Mouse (Mus musculus) limb, embryonic 14.5 days (tissue): ENCODE results near the gene Krtap6-1. TPM values are rescaled to one million over a fixed set of nuclear protein-coding genes. Genes with fewer than 3 reads are reported as not detected.

Experiments
- polyA plus RNA-seq, 2 experiments: library from polyadenylated mRNA; depleted of rRNA in 1 of 2; stranded (reverse) in 1 of 2; unstranded in 1 of 2; fragments of >200 nt; fragmentation: Nextera tagmentation in 1 of 2; extraction: Ambion mirVana in 1 of 2; gene quantifications; 2 replicates each; pipeline versions ENCODE4 v1.2.1 to v1.2.3; 2012 to 2014

Krtap6-1 gene
- polyA plus RNA-seq, 2 experiments: not detected

Other genes with a start within 250 kb of the Krtap6-1 start
- not detected in 2 replicates for gene Gm20741, start 219.5 kb upstream of the Krtap6-1 start, polyA plus RNA-seq (2012; rRNA removed)
- gene Gm20741, start 219.5 kb upstream of the Krtap6-1 start, polyA plus RNA-seq (2014; fragmentation: Nextera tagmentation; extraction: Ambion mirVana): not detected in 2 replicates
- not detected in 2 replicates for gene Krtap15, start 211.5 kb upstream of the Krtap6-1 start, polyA plus RNA-seq (2012; rRNA removed)
- gene Krtap15, start 211.5 kb upstream of the Krtap6-1 start, polyA plus RNA-seq (2014; fragmentation: Nextera tagmentation; extraction: Ambion mirVana): not detected in 2 replicates
- gene Krtap14, start 205.6 kb upstream of the Krtap6-1 start, polyA plus RNA-seq (2012; rRNA removed): not detected in 2 replicates
- not detected in 2 replicates for gene Krtap14, start 205.6 kb upstream of the Krtap6-1 start, polyA plus RNA-seq (2014; fragmentation: Nextera tagmentation; extraction: Ambion mirVana)
- gene Krtap19-1, start 162.3 kb upstream of the Krtap6-1 start, polyA plus RNA-seq (2012; rRNA removed): not detected in 2 replicates
- not detected in 2 replicates for gene Krtap19-1, start 162.3 kb upstream of the Krtap6-1 start, polyA plus RNA-seq (2014; fragmentation: Nextera tagmentation; extraction: Ambion mirVana)
- not detected in 2 replicates for gene Krtap19-2, start 157.4 kb upstream of the Krtap6-1 start, polyA plus RNA-seq (2012; rRNA removed)
- gene Krtap19-2, start 157.4 kb upstream of the Krtap6-1 start, polyA plus RNA-seq (2014; fragmentation: Nextera tagmentation; extraction: Ambion mirVana): not detected in 2 replicates
- not detected in 2 replicates for gene Krtap19-3, start 153.7 kb upstream of the Krtap6-1 start, polyA plus RNA-seq (2012; rRNA removed)
- gene Krtap19-3, start 153.7 kb upstream of the Krtap6-1 start, polyA plus RNA-seq (2014; fragmentation: Nextera tagmentation; extraction: Ambion mirVana): not detected in 2 replicates
- not detected in 2 replicates for gene Krtap19-4, start 146.6 kb upstream of the Krtap6-1 start, polyA plus RNA-seq (2012; rRNA removed)
- not detected in 2 replicates for gene Krtap19-4, start 146.6 kb upstream of the Krtap6-1 start, polyA plus RNA-seq (2014; fragmentation: Nextera tagmentation; extraction: Ambion mirVana)
- not detected in 2 replicates for gene Krtap19-5, start 135.2 kb upstream of the Krtap6-1 start, polyA plus RNA-seq (2012; rRNA removed)
- not detected in 2 replicates for gene Krtap19-5, start 135.2 kb upstream of the Krtap6-1 start, polyA plus RNA-seq (2014; fragmentation: Nextera tagmentation; extraction: Ambion mirVana)
- gene Krtap19-9b, start 99.4 kb upstream of the Krtap6-1 start, polyA plus RNA-seq (2012; rRNA removed): not detected in 2 replicates
- not detected in 2 replicates for gene Krtap19-9b, start 99.4 kb upstream of the Krtap6-1 start, polyA plus RNA-seq (2014; fragmentation: Nextera tagmentation; extraction: Ambion mirVana)
- gene Krtap16-3, start 68.8 kb upstream of the Krtap6-1 start, polyA plus RNA-seq (2012; rRNA removed): not detected in 2 replicates
- not detected in 2 replicates for gene Krtap16-3, start 68.8 kb upstream of the Krtap6-1 start, polyA plus RNA-seq (2014; fragmentation: Nextera tagmentation; extraction: Ambion mirVana)
- not detected in 2 replicates for gene Krtap22-2, start 20.9 kb upstream of the Krtap6-1 start, polyA plus RNA-seq (2012; rRNA removed)
- gene Krtap22-2, start 20.9 kb upstream of the Krtap6-1 start, polyA plus RNA-seq (2014; fragmentation: Nextera tagmentation; extraction: Ambion mirVana): not detected in 2 replicates
- gene Gm10229, start 16.4 kb upstream of the Krtap6-1 start, polyA plus RNA-seq (2012; rRNA removed): not detected in 2 replicates
- not detected in 2 replicates for gene Gm10229, start 16.4 kb upstream of the Krtap6-1 start, polyA plus RNA-seq (2014; fragmentation: Nextera tagmentation; extraction: Ambion mirVana)
- not detected in 2 replicates for gene Gm10228, start 9.8 kb downstream of the Krtap6-1 start, polyA plus RNA-seq (2012; rRNA removed)
- gene Gm10228, start 9.8 kb downstream of the Krtap6-1 start, polyA plus RNA-seq (2014; fragmentation: Nextera tagmentation; extraction: Ambion mirVana): not detected in 2 replicates
- not detected in 2 replicates for gene Krtap6-5, start 16.2 kb downstream of the Krtap6-1 start, polyA plus RNA-seq (2012; rRNA removed)
- not detected in 2 replicates for gene Krtap6-5, start 16.2 kb downstream of the Krtap6-1 start, polyA plus RNA-seq (2014; fragmentation: Nextera tagmentation; extraction: Ambion mirVana)
- gene 1110025L11Rik, start 32.3 kb downstream of the Krtap6-1 start, polyA plus RNA-seq (2012; rRNA removed): not detected in 2 replicates
- not detected in 2 replicates for gene 1110025L11Rik, start 32.3 kb downstream of the Krtap6-1 start, polyA plus RNA-seq (2014; fragmentation: Nextera tagmentation; extraction: Ambion mirVana)
- not detected in 2 replicates for gene Krtap6-3, start 52.3 kb downstream of the Krtap6-1 start, polyA plus RNA-seq (2012; rRNA removed)
- gene Krtap6-3, start 52.3 kb downstream of the Krtap6-1 start, polyA plus RNA-seq (2014; fragmentation: Nextera tagmentation; extraction: Ambion mirVana): not detected in 2 replicates
- not detected in 2 replicates for gene Gm6358, start 109.2 kb downstream of the Krtap6-1 start, polyA plus RNA-seq (2012; rRNA removed)
- not detected in 2 replicates for gene Gm6358, start 109.2 kb downstream of the Krtap6-1 start, polyA plus RNA-seq (2014; fragmentation: Nextera tagmentation; extraction: Ambion mirVana)
- gene Gm10061, start 119.4 kb downstream of the Krtap6-1 start, polyA plus RNA-seq (2012; rRNA removed): not detected in 2 replicates
- not detected in 2 replicates for gene Gm10061, start 119.4 kb downstream of the Krtap6-1 start, polyA plus RNA-seq (2014; fragmentation: Nextera tagmentation; extraction: Ambion mirVana)
- gene Gm9789, start 126.3 kb downstream of the Krtap6-1 start, polyA plus RNA-seq (2012; rRNA removed): not detected in 2 replicates
- gene Gm9789, start 126.3 kb downstream of the Krtap6-1 start, polyA plus RNA-seq (2014; fragmentation: Nextera tagmentation; extraction: Ambion mirVana): not detected in 2 replicates
- gene Gm7735, start 137.8 kb downstream of the Krtap6-1 start, polyA plus RNA-seq (2012; rRNA removed): not detected in 2 replicates
- gene Gm7735, start 137.8 kb downstream of the Krtap6-1 start, polyA plus RNA-seq (2014; fragmentation: Nextera tagmentation; extraction: Ambion mirVana): not detected in 2 replicates
- not detected in 2 replicates for gene 1110057P08Rik, start 143.0 kb downstream of the Krtap6-1 start, polyA plus RNA-seq (2012; rRNA removed)
- gene 1110057P08Rik, start 143.0 kb downstream of the Krtap6-1 start, polyA plus RNA-seq (2014; fragmentation: Nextera tagmentation; extraction: Ambion mirVana): not detected in 2 replicates
- gene Krtap20-2, start 174.2 kb downstream of the Krtap6-1 start, polyA plus RNA-seq (2012; rRNA removed): not detected in 2 replicates
- gene Krtap20-2, start 174.2 kb downstream of the Krtap6-1 start, polyA plus RNA-seq (2014; fragmentation: Nextera tagmentation; extraction: Ambion mirVana): not detected in 2 replicates